Mouse (Mus musculus): ENCODE measurements around the gene Vamp4. TPM values are rescaled to one million over a fixed set of nuclear protein-coding genes. Genes with fewer than 3 reads are reported as not detected.

The Vamp4 gene
- total RNA-seq (2021): 10 to 100 TPM; 16.8 to 20.9 TPM
- long read RNA-seq, experiment 1, transcript Vamp4-204 (8 exons, 1,461 nt): major isoform, 19 of 29 reads
- long read RNA-seq, experiment 1, partial matches to known transcripts: 1 of 29 reads
- long read RNA-seq, experiment 1, other reads (novel, unspliced or antisense): 5 of 29 reads
- long read RNA-seq, experiment 2, transcript Vamp4-204 (8 exons, 1,461 nt): major isoform, 13 of 20 reads
- long read RNA-seq, experiment 2, partial matches to known transcripts: 0 of 20 reads
- long read RNA-seq, experiment 2, other reads (novel, unspliced or antisense): 3 of 20 reads

DNA sequence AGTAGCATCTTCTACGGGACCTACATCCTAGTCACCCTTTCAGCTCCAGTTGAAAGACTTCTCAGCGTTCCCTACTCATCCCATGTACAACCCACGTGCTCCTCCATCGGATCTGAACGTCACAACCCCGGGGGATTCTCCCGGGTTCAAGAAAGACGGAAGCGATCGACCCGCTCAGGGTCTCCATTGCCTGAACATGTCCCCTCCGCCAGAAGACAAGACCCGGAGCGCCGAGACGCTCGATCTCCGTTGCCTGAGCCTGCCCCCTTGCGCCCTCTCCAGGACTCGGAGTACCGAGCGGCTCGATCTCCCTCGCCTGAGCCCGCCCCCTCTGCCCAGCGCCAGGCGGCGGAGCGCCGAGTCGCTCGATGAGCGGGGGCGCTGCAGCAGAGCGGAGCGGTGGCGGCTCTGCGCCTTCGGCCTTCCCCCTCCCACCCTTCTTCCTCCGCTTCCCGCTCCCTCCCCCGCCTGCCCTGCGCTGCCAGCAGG is at the start of gene Vamp4:
Gene Vamp4, plus strand, starts transcription at position 256 of the 489 bp plus-strand sequence.
- peak; percentile 94 for DNase-seq (ENCODE audit: low spot score)

DNA sequence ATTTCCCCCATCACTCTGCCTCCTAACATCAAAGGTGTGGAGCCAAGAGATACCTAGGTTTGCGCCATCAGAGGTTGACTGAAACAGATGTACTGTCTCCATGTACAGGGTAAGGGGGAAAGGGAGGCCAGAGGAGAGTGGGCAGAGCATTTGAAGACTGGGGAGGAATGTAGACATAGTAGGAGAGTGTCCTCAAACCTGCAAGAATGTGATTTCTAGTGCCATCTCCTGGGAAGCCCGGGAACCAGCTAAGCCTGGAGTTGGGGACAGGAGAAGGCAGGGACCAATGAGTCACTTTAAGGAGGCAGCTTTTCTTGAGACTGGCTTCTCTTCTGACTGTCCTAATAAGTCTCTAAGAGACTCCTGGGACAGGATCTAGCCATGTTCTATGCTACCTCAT is 40.7 kb upstream of the Vamp4 start:
- DNase-seq (ENCODE audit: low spot score): no peak

DNA sequence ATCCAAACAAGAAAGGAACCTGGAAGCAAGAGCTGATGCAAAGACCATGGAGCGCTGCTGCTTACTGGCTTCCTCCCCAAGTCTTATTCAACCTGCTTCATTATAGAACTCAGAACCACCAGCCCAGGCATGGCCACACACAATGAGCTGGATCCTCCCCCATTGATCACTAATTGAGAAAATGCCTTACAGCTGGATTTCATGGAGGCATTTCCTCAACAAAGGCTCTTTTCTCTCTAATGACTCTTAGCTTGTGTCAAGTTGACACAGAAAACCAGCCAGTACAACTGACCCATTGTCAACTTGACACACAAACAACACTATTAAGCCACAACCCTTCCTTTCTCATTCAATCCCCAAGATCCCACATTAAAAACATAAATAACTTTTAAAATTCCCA is 39.6 kb upstream of the Vamp4 start:
- no peak for DNase-seq (ENCODE audit: low spot score)

DNA sequence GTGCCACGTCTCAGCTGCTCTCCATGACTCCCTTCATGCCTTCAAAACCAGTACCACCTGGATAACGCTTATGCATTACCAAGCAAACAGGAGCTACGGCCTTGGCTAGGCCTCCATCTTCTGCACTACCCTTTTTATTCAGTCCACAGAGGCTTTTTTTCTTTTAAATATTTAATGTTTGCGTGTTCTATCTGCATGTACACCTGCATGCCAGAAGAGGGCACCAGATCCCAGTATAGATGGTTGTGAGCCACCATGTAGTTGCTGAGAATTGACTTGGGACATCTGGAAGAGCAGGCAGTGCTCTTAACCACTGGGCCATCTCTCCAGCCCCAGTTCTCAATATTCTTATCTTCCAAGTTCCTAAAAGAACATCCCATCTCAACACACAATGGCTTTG is 38.7 kb upstream of the Vamp4 start:
- no peak for DNase-seq (ENCODE audit: low spot score)

DNA sequence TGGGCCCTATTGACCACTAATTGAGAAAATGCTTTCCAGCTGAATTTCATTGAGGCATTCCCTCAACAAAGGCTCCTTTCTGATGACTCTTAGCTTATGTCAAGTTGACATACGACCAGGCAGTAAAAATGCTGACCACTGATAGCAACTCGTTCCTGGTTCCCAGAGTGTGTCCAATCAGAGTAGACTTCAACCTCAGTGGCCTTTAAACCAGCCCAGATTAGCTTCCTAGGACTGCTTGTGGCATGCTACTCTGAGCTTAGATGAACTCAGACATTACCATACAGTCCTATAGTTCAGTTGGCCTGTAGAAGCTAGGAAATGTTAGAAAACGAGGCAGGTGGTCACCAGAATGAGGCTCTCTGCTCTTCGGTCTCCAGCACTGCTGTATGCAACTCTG is 38.0 kb upstream of the Vamp4 start:
- DNase-seq (ENCODE audit: low spot score): no peak

DNA sequence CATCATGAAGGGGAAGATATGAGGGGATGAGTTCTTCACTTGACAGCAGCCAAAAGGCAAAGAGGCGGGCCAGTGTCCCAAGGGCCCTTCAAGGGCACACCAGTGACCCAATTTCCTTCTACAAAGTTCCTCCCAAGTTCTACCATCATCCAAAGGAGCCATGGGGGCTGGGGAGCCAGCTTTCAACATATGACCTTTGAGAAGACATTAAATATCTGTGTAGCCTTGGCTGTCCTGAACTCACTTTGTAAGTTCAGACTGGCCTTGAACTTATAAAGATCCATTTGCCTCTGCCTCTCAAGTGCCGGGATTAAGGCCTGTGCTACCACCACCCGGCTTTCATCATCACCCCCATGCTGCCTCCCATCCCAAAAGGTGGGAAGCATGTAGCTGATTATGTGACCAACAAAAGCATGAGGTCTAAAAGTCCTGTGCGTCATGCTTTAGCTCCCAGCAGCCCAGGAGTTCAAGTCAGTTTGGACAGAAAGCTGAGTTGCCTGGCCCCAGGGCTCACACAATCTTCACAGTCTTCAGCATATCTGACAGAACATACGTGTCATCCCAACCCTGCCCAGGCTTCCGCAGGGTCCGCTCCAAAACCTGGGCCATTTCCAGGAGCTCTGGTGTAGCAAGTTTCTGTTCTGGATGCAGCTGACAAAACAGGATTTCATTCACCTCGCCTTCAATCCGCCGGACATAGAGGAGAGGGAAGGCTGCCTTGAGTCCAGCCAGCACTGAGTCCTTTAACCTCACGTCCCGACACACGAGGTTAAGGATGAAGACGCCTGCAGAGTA is 36.4 kb upstream of the Vamp4 start:
- no peak for DNase-seq (ENCODE audit: low spot score)

DNA sequence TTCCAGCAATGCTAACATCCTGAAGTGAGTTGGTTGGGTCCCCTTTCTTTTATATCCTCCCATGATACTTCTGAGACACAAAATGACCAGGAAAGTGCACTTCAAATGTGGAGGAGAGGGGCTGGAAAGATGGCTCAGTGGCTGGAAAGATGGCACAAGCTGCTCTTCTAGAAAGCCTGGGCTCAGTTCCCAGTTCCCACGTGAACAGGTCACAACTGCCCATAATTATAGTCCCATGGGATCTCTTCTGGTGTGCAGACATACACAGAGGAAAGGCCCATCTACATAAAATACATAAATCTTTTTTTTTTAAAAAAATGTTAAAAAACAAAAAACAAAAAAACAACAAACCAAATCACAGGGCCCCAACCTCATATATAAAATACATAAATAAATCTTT is 27.1 kb upstream of the Vamp4 start:
- no peak for DNase-seq (ENCODE audit: low spot score)

DNA sequence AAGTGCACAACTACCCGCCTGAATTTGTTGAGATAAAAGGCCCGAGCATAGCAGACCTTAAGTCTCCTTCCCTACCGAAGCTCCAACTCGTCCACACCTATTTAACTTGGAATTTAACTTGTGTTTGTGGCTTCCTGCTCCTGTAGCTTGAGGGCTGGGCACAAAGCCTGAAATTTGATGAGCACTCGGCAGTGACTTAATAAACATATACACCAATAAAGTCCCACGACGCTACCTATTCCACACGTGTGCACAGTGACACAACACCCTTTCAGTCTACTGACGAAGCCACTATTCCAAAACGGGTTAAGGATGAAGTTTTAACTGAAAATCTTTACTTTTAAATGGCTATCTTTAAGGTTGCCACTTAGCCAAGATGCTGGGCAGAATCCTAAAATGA is 22.7 kb upstream of the Vamp4 start:
- DNase-seq (ENCODE audit: low spot score): no peak

DNA sequence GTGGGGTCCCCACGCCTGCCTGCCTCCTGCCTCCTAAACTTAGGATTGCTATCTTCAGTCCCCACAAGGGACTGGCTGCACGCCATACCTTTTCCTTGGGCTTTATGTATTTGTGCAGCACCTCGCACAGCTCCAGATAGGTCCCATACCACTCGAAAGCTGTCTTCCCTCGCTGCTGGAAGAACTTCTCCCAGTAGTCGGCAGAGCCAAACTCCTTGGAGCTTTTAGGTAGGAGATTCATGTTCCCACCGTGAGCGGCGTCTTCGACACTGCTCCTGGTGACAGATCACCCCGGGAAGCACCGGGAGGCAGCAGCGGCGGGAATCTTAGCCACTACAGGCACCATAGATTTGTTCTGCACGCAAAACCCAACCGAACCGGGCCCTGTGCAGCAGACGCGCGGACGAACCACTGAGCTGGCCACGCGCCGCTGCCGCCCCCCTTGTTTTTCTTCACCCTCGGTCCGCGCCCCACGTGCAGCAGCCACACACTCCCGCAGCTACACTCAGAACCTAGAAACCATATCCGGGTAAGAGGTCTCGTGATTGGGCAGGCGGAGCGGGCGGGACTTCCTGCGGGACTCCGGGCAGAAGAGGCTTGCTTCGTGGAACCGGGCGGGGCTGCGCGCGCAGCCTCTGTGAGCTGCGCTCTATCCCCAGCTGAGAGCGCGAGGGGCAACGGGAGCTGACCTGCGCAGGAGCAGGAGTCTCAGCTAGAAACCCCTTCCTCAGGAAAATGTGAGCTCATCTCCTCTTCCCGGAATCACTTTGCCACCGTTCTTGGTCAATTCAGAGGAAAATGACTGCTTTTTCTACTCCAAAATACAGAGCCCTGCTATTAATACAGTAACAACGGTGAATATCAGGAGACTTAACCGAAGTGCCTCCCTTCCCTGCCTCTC is 22.0 kb upstream of the Vamp4 start, which contains the start of gene Mettl13:
Gene Mettl13, minus strand, starts transcription at position 536 of the 901 bp plus-strand sequence.
- peak; percentile 88 for DNase-seq (ENCODE audit: low spot score)

DNA sequence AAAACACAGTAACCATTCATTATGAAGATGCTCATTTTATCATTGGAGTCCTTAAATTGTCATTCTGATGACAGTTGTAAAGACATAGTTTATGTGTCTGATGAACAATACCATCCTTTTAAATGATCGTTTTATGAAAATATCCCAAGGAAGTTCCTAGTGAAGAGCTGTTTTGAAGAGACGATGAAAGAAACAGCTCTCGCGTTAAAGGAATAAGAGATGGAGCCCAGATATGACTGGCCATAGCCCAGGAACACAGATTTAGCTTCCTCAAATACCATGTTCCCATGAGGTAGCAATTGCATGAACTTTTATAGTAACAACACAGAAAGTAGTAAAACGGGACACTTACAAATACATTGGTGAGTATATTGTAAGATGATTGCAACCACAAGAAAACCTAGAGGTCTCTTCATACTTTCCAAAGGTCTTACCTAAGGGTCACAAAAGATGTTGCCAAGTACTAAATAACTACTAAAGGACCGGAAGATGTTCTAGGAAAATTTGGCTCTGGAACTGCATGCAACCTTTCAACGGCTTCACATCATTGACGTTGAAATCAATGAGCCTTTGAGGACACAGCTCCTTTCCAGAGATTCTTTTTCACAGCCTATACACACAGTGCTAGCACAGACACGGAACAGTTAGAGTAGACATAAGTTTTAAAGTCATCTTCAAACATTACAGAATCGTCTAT is 21.2 kb upstream of the Vamp4 start:
- DNase-seq (ENCODE audit: low spot score): no peak

DNA sequence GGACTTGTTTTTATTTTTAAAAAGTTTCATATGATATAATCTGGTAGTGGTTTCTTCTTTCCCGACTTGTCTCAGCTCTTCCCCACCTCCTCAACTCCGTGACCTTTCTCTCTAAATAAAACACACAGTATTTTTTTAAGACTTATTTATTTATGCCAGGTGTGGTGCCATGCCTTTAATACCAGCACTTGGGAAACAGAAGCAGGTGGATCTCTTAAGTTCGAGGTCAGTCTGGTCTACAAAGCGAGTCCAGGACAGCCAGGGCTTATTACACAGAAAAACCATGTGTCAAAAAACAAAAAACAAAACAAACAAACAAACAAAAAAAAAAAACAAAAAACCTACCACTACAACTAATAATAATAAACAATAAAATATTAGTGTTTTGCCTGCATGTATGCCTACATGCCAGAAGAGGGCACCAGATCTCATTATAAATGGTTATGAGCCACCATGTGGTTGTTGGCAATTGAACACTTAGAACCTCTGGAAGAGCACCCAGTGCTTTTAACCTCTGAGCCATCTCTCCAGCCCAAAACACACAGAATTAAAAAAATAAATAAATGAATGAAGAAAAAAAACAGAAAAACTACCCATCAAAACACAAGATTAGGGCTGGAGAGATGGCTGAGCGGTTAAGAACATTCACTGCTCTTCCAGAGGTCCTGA is 20.6 kb upstream of the Vamp4 start:
- peak; percentile 29 for DNase-seq (ENCODE audit: low spot score)

DNA sequence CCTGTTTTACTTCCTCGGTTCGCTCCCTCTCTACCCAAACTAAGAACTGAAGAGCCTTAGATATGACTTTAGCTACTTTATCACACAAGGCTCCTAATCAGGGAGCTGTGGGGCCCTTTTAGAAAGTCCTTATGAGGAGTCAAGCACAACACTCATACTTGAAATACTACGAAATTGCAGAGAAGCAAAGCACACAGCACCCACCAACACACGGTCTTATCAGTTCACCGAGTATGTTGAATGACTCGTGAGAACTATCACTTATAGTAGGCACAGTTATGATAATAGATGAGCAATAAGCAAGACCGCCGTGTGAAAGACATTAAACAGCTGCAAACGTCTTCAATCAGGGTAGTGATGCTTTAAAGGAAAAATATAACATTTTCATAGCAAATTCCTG is 17.4 kb upstream of the Vamp4 start:
- no peak for DNase-seq (ENCODE audit: low spot score)

DNA sequence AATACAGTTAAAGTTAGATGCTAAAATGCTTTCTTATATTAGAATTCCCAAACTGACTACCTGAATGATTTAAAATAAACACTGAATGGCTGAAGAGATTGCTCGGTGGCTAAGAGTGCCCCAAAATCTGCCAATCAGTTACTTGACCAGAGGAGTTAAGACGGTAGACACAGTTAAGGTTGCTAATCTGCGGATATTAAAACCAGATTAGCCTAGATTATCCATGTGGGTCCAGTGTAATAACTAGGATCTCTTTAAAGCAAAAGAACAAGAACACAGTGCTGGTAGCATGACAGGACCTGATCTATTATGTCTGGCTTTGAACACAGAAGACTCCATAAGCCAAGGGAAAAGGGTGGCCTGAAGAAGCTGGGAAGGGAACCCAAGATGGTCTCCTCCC is 16.1 kb upstream of the Vamp4 start:
- DNase-seq (ENCODE audit: low spot score): no peak

DNA sequence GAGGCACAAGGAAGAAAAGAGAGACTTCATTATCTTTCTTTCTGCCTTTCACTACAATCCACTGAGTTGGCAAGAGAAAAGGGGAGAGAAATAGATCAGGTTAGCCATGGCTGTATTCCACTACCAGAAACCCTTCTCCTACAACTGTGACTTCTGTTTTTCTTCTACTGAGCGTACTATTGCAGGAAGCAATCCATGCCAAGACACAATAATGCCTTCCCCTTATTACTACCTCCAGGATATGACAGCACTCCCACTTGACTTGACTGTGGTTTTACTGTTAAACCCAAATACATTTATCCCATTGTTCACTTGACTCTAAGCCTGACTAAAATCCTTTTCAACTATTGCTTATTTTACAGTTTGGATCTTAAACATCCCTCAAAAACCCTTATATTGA is 7.1 kb upstream of the Vamp4 start:
- DNase-seq (ENCODE audit: low spot score): no peak

DNA sequence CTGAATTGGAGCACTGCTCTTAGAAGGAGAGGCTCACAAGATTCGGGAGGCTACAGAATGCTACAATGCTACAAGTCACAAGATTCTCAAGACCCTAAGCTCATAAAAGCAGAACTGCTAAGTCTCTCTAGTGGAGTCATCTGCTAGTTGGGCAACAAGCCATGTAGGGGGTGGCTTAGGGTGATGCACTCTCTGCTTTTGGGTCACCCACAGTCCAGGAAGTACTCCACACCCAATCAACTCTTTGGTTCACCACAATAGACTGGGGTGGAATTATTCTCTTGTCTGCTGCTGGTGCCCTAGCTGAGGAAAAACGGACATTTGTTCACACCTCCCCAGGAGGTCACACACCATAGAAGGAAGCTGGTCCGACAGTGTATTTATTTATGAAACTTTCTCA is 5.3 kb upstream of the Vamp4 start:
- DNase-seq (ENCODE audit: low spot score): no peak

DNA sequence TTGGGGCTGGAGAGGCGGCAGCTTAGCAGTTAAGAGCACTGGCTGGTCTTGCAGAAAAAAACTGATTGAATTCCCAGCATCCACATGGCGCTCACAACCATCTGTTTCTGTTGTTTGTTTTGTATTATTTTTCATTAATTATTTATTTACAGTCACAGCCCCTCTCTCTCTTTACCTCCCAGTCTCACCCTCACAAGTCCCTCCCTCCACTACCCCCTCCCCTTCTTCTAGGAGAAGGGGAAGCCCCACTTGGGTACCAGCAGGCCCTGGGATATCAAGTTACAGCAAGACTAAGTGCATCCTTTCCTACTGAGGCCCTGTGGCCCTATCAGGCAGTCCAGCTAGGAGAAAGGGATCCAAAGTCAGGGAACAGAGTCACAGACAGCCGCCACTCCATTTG is 3.0 kb upstream of the Vamp4 start:
- DNase-seq (ENCODE audit: low spot score): no peak

DNA sequence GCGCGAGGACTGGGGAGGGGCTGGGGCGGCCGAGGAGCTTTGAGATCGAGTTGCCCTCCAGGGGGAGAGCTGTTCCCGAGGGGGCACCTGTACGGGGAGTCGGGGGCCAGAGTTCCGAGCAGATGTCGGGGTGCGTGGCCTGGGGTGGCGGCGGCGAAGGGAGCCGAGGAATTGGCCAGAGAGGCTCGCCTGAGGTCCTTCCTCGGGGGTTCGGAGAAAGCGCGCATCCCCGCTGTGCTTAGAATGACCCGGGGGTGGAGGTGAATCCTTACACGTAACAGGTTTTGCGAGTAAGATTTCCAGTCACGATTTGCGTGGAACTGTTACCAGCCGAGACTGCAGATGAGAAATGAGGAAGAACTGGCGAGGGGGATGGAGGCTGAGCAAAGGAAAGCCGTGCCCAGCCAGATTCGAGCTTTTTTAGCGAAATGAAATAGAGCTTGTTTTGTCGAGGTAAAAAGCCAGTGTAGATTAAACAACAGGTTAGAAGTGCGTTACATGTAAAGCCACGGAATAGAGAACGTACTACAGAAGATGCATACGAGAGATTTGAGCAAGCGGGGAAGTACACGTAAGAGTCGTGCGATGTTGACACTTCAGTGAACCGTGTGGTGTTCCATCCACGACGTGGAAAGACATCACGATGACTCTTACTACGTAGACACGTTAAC is 751 bp downstream of the Vamp4 start:
- DNase-seq (ENCODE audit: low spot score): peak; percentile 37

DNA sequence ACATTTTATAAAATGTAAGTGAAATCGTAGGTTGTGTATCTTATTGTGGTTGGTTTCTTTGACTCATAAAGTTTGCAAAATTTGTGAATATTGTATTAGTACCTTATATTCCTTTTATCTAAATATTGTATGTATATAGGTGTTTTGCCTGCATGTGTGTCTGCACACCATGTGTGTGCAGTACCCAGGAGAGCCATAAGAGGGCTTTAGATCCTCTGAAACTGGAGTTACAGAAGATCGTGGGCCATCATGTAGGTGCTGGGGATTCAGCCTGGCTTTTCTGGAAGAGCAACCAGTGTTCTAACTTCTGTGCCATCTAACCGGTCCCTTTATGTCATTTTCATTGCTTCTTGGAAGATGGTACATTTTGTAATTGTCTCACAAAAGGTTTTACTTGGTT is 4.8 kb downstream of the Vamp4 start:
- DNase-seq (ENCODE audit: low spot score): no peak

DNA sequence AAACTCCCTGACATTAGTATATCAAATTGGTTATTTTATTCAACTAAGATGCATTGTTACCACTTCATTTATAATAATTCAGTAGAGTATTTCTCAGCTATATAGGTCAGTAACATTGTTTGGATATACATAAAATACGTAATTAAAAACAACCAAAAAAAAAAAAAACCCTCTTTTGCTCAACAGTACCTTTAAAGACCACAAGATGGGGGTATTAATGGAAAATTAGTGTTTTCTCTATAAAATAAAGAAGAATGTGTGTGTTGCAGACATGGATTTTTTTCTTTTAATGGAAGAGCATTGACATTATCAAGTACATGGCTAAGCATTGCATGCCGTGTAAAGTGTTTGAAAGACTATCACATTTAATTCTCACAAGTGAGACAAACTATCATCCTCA is 12.6 kb downstream of the Vamp4 start:
- no peak for DNase-seq (ENCODE audit: low spot score)

DNA sequence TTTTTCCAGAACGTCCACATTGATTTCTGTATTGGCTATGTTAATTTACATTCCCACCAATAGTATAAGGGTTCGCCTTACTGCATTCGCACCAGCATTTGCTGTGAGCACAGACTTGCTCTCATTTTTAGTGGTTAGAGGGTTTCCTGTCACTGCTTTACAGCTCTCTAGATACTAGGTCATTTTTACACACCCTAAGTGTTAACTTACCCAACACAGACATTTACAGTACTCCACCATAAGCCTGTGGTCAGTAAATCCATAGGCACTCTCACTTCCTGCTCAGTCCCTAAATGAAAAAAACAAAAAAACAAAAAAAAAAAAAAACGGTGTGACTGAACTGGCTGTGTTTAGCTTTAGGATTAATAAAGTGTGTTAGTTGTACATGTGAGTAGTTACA is 16.0 kb downstream of the Vamp4 start:
- no peak for DNase-seq (ENCODE audit: low spot score)

All from gastrocnemius, adult 18-20 months (tissue).